Mouse (Mus musculus) adrenal gland (tissue): ENCODE data around the gene N4bp1.

Experiments
- intact Hi-C: fragments of 180-260 bp; cut with DNase I; formaldehyde crosslinking; loops from one replicate; pipeline ENCODE4 v1.15.1; 2025

The N4bp1 gene

GRCm38 (mm10) chr8:86862155-86862816, 22.8 kb downstream of the N4bp1 start:
- intact Hi-C loops, result no loop called here

- intact Hi-C loops, result no loop called here
Measured at GRCm38 (mm10) chr8:86861516-86861915, 23.5 kb downstream of the N4bp1 start.

GRCm38 (mm10) chr8:86856248-86856647, 28.8 kb downstream of the N4bp1 start:
- intact Hi-C loops, result no loop called here

GRCm38 (mm10) chr8:86854686-86855085, 30.4 kb downstream of the N4bp1 start:
- intact Hi-C loops, result loop anchor here (5.0 kb wide), 1 partner anchor 33 kb away; the partner anchor contains the start of gene N4bp1

- intact Hi-C loops, result loop anchor here (5.0 kb wide), 1 partner anchor 33 kb away; the partner anchor contains the start of gene N4bp1
Measured at GRCm38 (mm10) chr8:86853989-86854373, 31.1 kb downstream of the N4bp1 start.

- intact Hi-C loops, result loop anchor here (5.0 kb wide), 1 partner anchor 34 kb away; the partner anchor contains the start of gene N4bp1
Measured at GRCm38 (mm10) chr8:86853266-86853988, 31.6 kb downstream of the N4bp1 start.

GRCm38 (mm10) chr8:86852491-86852890, 32.6 kb downstream of the N4bp1 start:
- intact Hi-C loops, result loop anchor here (5.0 kb wide), 1 partner anchor 35 kb away; the partner anchor contains the start of gene N4bp1

GRCm38 (mm10) chr8:86848876-86849275, 36.2 kb downstream of the N4bp1 start:
- intact Hi-C loops, result no loop called here

- intact Hi-C loops, result no loop called here
Measured at GRCm38 (mm10) chr8:86848401-86848800, 36.7 kb downstream of the N4bp1 start.

GRCm38 (mm10) chr8:86847091-86847490, 38.0 kb downstream of the N4bp1 start:
- intact Hi-C loops, result no loop called here

- intact Hi-C loops, result no loop called here
Measured at GRCm38 (mm10) chr8:86845875-86846274, 39.2 kb downstream of the N4bp1 start.

GRCm38 (mm10) chr8:86844856-86845255, 40.2 kb downstream of the N4bp1 start:
- intact Hi-C loops, result no loop called here

- intact Hi-C loops, result no loop called here
Measured at GRCm38 (mm10) chr8:86843896-86844295, 41.2 kb downstream of the N4bp1 start.

- intact Hi-C loops, result no loop called here
Measured at GRCm38 (mm10) chr8:86841556-86842309, 43.3 kb downstream of the N4bp1 start.

- intact Hi-C loops, result no loop called here
Measured at GRCm38 (mm10) chr8:86840120-86840693, 44.9 kb downstream of the N4bp1 start.

GRCm38 (mm10) chr8:86838707-86839438, 46.2 kb downstream of the N4bp1 start:
- intact Hi-C loops, result no loop called here

GRCm38 (mm10) chr8:86837234-86837633, 47.8 kb downstream of the N4bp1 start:
- intact Hi-C loops, result no loop called here

GRCm38 (mm10) chr8:86835881-86836280, 49.2 kb downstream of the N4bp1 start:
- intact Hi-C loops, result no loop called here

GRCm38 (mm10) chr8:86834496-86835260, 50.4 kb downstream of the N4bp1 start:
- intact Hi-C loops, result no loop called here

GRCm38 (mm10) chr8:86833937-86834336, 51.1 kb downstream of the N4bp1 start:
- intact Hi-C loops, result no loop called here
